Mouse (Mus musculus): ENCODE data around the gene Cmss1. TPM values are rescaled to one million over a fixed set of nuclear protein-coding genes. Genes with fewer than 3 reads are reported as not detected.

The Cmss1 gene
- polyA plus RNA-seq, 1 experiment from 2014 or later = 47.9 TPM

GRCm38 (mm10) chr16:57339765-57340612, 266.7 kb downstream of the Cmss1 start:
- H3K4me1 ChIP-seq = no peaks in the 10 kb centered on the region
- WGBS = 88% methylated on average over 8 of the region's 8 CpGs
- H3K36me3 ChIP-seq = no peaks in the 10 kb centered on the region
- no peaks in the 10 kb centered on the region for H3K27me3 ChIP-seq
- no peaks in the 10 kb centered on the region for H3K9me3 ChIP-seq
- H3K4me2 ChIP-seq (replicated peaks) = no peak overlapping the region
- no peak overlapping the region for H3K9ac ChIP-seq (replicated peaks)
- no peak overlapping the region for H3K4me3 ChIP-seq
- H3K27ac ChIP-seq (replicated peaks) = no peak overlapping the region
- ATAC-seq (ENCODE audit: low FRiP score, low read depth) = no peak

- no peaks in the 10 kb centered on the region for H3K36me3 ChIP-seq
- H3K9ac ChIP-seq (replicated peaks) = no peak overlapping the region
- no peak overlapping the region for H3K4me3 ChIP-seq
- no peaks in the 10 kb centered on the region for H3K4me1 ChIP-seq
- no peaks in the 10 kb centered on the region for H3K27me3 ChIP-seq
- H3K4me2 ChIP-seq (replicated peaks) = no peak overlapping the region
- ATAC-seq (ENCODE audit: low FRiP score, low read depth) = no peak
- 83% methylated on average over 11 of the region's 11 CpGs for WGBS
- H3K27ac ChIP-seq (replicated peaks) = no peak overlapping the region
- H3K9me3 ChIP-seq = no peaks in the 10 kb centered on the region
Measured at GRCm38 (mm10) chr16:57336770-57337423, 269.8 kb downstream of the Cmss1 start.

GRCm38 (mm10) chr16:57332301-57332700, 274.4 kb downstream of the Cmss1 start:
- no peak overlapping the region for H3K4me3 ChIP-seq
- H3K9ac ChIP-seq (replicated peaks) = no peak overlapping the region
- H3K9me3 ChIP-seq = no peaks in the 10 kb centered on the region
- no peaks in the 10 kb centered on the region for H3K27me3 ChIP-seq
- ATAC-seq (ENCODE audit: low FRiP score, low read depth) = no peak
- no peaks in the 10 kb centered on the region for H3K36me3 ChIP-seq
- no peak overlapping the region for H3K27ac ChIP-seq (replicated peaks)
- no peak overlapping the region for H3K4me2 ChIP-seq (replicated peaks)
- no peaks in the 10 kb centered on the region for H3K4me1 ChIP-seq
- 80% methylated on average over 7 of the region's 7 CpGs for WGBS

- no peak overlapping the region for H3K9ac ChIP-seq (replicated peaks)
- no peak overlapping the region for H3K4me3 ChIP-seq
- no peaks in the 10 kb centered on the region for H3K27me3 ChIP-seq
- H3K36me3 ChIP-seq = no peaks in the 10 kb centered on the region
- no peaks in the 10 kb centered on the region for H3K4me1 ChIP-seq
- no peak for ATAC-seq (ENCODE audit: low FRiP score, low read depth)
- no peak overlapping the region for H3K4me2 ChIP-seq (replicated peaks)
- no peaks in the 10 kb centered on the region for H3K9me3 ChIP-seq
- no peak overlapping the region for H3K27ac ChIP-seq (replicated peaks)
- 79% methylated on average over 2 of the region's 2 CpGs for WGBS
Measured at GRCm38 (mm10) chr16:57330111-57330510, 276.6 kb downstream of the Cmss1 start.

GRCm38 (mm10) chr16:57329028-57329427, 277.6 kb downstream of the Cmss1 start:
- no peaks in the 10 kb centered on the region for H3K4me1 ChIP-seq
- WGBS = 86% methylated on average over 8 of the region's 8 CpGs
- ATAC-seq (ENCODE audit: low FRiP score, low read depth) = no peak

GRCm38 (mm10) chr16:57326996-57327395, 279.7 kb downstream of the Cmss1 start:
- H3K9me3 ChIP-seq = no peaks in the 10 kb centered on the region
- WGBS = 78% methylated on average over 7 of the region's 7 CpGs
- H3K4me2 ChIP-seq (replicated peaks) = no peak overlapping the region
- H3K4me3 ChIP-seq = no peak overlapping the region
- H3K4me1 ChIP-seq = no peaks in the 10 kb centered on the region
- H3K9ac ChIP-seq (replicated peaks) = no peak overlapping the region
- H3K27me3 ChIP-seq = no peaks in the 10 kb centered on the region
- no peak for ATAC-seq (ENCODE audit: low FRiP score, low read depth)
- no peaks in the 10 kb centered on the region for H3K36me3 ChIP-seq
- no peak overlapping the region for H3K27ac ChIP-seq (replicated peaks)

More at GRCm38 (mm10) chr16:57329028-57329427, 277.6 kb downstream of the Cmss1 start:
- H3K27ac ChIP-seq (replicated peaks) = no peak overlapping the region
- H3K9me3 ChIP-seq = no peaks in the 10 kb centered on the region
- no peaks in the 10 kb centered on the region for H3K36me3 ChIP-seq
- no peak overlapping the region for H3K4me2 ChIP-seq (replicated peaks)
- H3K4me3 ChIP-seq = no peak overlapping the region
- no peaks in the 10 kb centered on the region for H3K27me3 ChIP-seq
- no peak overlapping the region for H3K9ac ChIP-seq (replicated peaks)

- Histone ChIP-seq H3K4me1 (no peaks in the 10 kb centered on the region), H3K27me3 (no peaks in the 10 kb centered on the region), H3K9me3 (no peaks in the 10 kb centered on the region), H3K36me3 (no peaks in the 10 kb centered on the region), H3K9ac (replicated peaks) (no peak overlapping the region), H3K27ac (replicated peaks) (no peak overlapping the region), H3K4me3 (no peak overlapping the region), H3K4me2 (replicated peaks) (no peak overlapping the region)
- 70% methylated on average over 7 of the region's 7 CpGs for WGBS
- ATAC-seq (ENCODE audit: low FRiP score, low read depth) = no peak
Measured at GRCm38 (mm10) chr16:57319284-57320124, 287.2 kb downstream of the Cmss1 start.

- no peak overlapping the region for H3K4me3 ChIP-seq
- H3K4me1 ChIP-seq = no peaks in the 10 kb centered on the region
- ATAC-seq (ENCODE audit: low FRiP score, low read depth) = no peak
- H3K27me3 ChIP-seq = no peaks in the 10 kb centered on the region
- WGBS = 91% methylated on average over 8 of the region's 8 CpGs
- H3K27ac ChIP-seq (replicated peaks) = no peak overlapping the region
- no peaks in the 10 kb centered on the region for H3K9me3 ChIP-seq
- no peaks in the 10 kb centered on the region for H3K36me3 ChIP-seq
- H3K4me2 ChIP-seq (replicated peaks) = no peak overlapping the region
- no peak overlapping the region for H3K9ac ChIP-seq (replicated peaks)
Measured at GRCm38 (mm10) chr16:57318637-57319125, 288.0 kb downstream of the Cmss1 start.

- no peak for ATAC-seq (ENCODE audit: low FRiP score, low read depth)
- Histone ChIP-seq H3K36me3 (no peaks in the 10 kb centered on the region), H3K9ac (replicated peaks) (no peak overlapping the region), H3K4me3 (no peak overlapping the region), H3K4me1 (no peaks in the 10 kb centered on the region), H3K4me2 (replicated peaks) (no peak overlapping the region), H3K27me3 (no peaks in the 10 kb centered on the region), H3K27ac (replicated peaks) (no peak overlapping the region), H3K9me3 (no peaks in the 10 kb centered on the region)
- 70% methylated on average over 13 of the region's 13 CpGs for WGBS
Measured at GRCm38 (mm10) chr16:57317882-57318636, 288.6 kb downstream of the Cmss1 start.

GRCm38 (mm10) chr16:57317127-57317526, 289.5 kb downstream of the Cmss1 start:
- Histone ChIP-seq H3K27me3 (no peaks in the 10 kb centered on the region), H3K36me3 (no peaks in the 10 kb centered on the region), H3K27ac (replicated peaks) (no peak overlapping the region), H3K4me3 (no peak overlapping the region), H3K4me2 (replicated peaks) (no peak overlapping the region), H3K9ac (replicated peaks) (no peak overlapping the region), H3K4me1 (no peaks in the 10 kb centered on the region), H3K9me3 (no peaks in the 10 kb centered on the region)
- WGBS = 74% methylated on average over 4 of the region's 4 CpGs
- no peak for ATAC-seq (ENCODE audit: low FRiP score, low read depth)

- no peak for ATAC-seq (ENCODE audit: low FRiP score, low read depth)
- Histone ChIP-seq H3K4me3 (no peak overlapping the region), H3K4me1 (no peaks in the 10 kb centered on the region), H3K27me3 (no peaks in the 10 kb centered on the region), H3K9ac (replicated peaks) (no peak overlapping the region), H3K27ac (replicated peaks) (no peak overlapping the region), H3K9me3 (no peaks in the 10 kb centered on the region), H3K36me3 (no peaks in the 10 kb centered on the region), H3K4me2 (replicated peaks) (no peak overlapping the region)
- WGBS = 92% methylated on average over 9 of the region's 9 CpGs
Measured at GRCm38 (mm10) chr16:57315026-57315425, 291.6 kb downstream of the Cmss1 start.

Measured in midbrain, embryonic 12.5 days (tissue).